Mouse (Mus musculus) bone marrow macrophage, adult 2 months (primary cell): ENCODE results near the gene Impad1.

Experiments
- CTCF ChIP-seq: IDR thresholded peaks from 2 replicates; pipeline ENCODE4 v1.5.1; 2012; ENCODE audit warnings: low read depth, mild to moderate bottlenecking, low read length, moderate library complexity
- POLR2A ChIP-seq: IDR thresholded peaks from 2 replicates; pipeline ENCODE4 v1.6.1; 2012; ENCODE audit warnings: mild to moderate bottlenecking, low read depth, low read length, borderline replicate concordance

- no peak for TF ChIP-seq CTCF
- no peak for TF ChIP-seq POLR2A
Measured at GRCm38 (mm10) chr4:4785169-4785568, 8.0 kb downstream of the Impad1 start.
